ENCODE assay signal across 17 mouse cellular contexts in the genomic region with DNA sequence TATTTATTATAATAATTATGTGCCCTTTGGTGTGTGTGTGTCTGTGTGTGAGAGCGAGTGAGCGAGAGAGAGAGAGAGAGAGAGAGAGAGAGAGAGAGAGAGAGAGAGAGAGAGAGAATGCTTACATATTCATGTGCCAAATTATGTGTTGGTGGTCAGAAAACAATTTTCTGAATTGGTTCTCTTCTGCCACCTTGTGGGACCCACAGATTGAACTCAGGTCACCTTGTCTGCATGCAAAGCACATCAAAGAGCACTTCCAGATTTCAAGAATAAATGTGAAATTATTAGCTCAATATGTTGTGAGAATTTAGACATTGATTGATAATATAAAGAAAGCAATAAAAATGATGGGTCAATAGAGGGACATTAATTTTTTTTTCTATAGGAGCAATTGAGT.
DNase-seq lines count a peak whose midpoint lies in the region.
"Had no signal": no experiment of that assay in that cellular context is flagged by ENCODE, and none has a peak within 500 bp of the region (broad histone marks: within the 10 kb centered on the region; RNA-seq: fewer than 3 reads in every experiment).

No protein-coding gene starts in this region.

- peak; percentile 1 for DNase-seq in embryo, embryonic 11 days
- DNase-seq in embryo, embryonic 10.5 days (ENCODE audit: low spot score), result no peak
- peak; percentile 4 for DNase-seq in kidney, postnatal 14 days
- DNase-seq in kidney, adult 11 months, result no peak
- DNase-seq in ES-CJ7 (ENCODE audit: low read depth, low spot score), result peak; percentile 23
- DNase-seq in kidney, postnatal 36 days, result peak; percentile 2 to 42
- DNase-seq in spleen, postnatal 4 days (ENCODE audit: low spot score in 2 of 2), result no peak
- DNase-seq: adrenal gland, postnatal 14 days; B cell, adult 2 months; cerebellum, postnatal 25 days; gastrocnemius, postnatal 36 days; heart, postnatal 36 days; left cerebral cortex, postnatal 4 days; lung, embryonic 14.5 days; right cerebral cortex, postnatal 4 days; thymus, adult 2 months; thymus, postnatal 4 days had no signal

Comparison
In these comparisons a context has a peak if more than half of its experiments do, and no peak if none do; other contexts are left out.
1. DNase-seq: peak in embryo, embryonic 11 days (single experiment), kidney, postnatal 14 days (single experiment), ES-CJ7 (single experiment) and kidney, postnatal 36 days (2 of 2); none in embryo, embryonic 10.5 days (single experiment), kidney, adult 11 months (single experiment) and spleen, postnatal 4 days (0 of 2).